Mouse (Mus musculus): Measurements from ENCODE around the gene Gapdh.
A peak's percentile ranks its signal among the peaks of the same experiment; 100 is the strongest.

Gene Gapdh

DNA sequence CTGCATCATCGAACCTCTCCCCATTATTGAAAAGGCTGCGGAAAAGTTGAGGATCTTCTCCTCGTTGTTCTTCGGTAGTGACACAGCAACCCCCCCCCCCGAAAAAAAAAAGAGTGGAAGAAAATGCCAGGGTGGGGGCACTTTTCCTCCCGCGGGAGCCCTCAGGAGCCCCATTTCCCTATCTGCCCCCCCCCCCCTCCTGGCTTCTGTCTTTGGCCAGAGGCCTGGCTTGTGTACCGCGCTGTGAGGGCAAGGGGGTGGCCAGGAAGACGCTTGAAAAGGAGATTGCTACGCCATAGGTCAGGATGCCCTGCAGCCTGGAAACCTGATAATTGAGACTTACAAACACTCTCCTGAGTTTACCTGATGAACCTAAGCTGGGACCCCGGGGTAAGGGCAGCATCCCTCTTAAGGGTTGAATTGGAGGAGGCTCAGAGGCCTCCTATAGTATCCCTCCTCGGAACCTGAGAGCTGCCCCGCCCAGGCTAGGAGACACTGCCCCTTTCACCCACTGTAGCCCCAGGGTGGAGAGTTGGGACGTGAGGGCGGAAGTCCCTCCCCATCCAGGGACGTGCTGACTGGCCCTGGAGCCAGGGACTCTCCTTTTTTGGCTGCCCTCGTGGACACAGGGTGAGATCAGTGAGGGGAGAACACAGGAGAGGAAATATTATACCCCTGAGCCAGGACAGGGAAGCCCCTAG, at the start of gene Gapdh:
Gene Gapdh, minus strand, starts transcription at position 417 of the 701 bp plus-strand sequence.
- DNase-seq: peak; percentile 81 to 88

- DNase-seq: peak; percentile 95 to 96
Observed at GRCm38 (mm10) chr6:125215148-125215954, 49.1 kb upstream of the Gapdh start, which contains the start of gene Vamp1. Gene Vamp1 (plus strand): TSS chr6:125215551.

- DNase-seq: no peak
Observed at GRCm38 (mm10) chr6:125213715-125214114, 47.4 kb upstream of the Gapdh start.

DNA sequence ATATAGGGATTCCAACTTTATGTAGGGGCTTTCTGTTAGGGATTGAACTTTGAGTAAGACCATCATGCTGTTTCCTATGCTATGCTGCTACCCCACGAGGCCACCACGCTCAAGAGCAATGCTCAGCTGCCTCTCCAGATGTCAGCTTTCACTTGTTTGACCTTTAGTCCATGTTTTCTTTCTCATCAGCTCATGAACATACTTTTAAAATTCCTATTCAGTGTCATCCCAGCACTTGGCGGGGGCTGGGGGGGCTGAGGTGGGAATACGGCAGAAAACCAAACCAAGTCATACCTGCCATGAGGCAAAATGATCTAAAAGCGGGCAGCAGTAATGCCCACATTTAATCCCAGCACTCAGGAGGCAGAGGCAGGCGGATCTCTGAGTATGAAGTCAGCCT, 46.9 kb upstream of the Gapdh start:
- DNase-seq: no peak

- no peak for DNase-seq
Observed at GRCm38 (mm10) chr6:125212621-125213020, 46.4 kb upstream of the Gapdh start.

DNA sequence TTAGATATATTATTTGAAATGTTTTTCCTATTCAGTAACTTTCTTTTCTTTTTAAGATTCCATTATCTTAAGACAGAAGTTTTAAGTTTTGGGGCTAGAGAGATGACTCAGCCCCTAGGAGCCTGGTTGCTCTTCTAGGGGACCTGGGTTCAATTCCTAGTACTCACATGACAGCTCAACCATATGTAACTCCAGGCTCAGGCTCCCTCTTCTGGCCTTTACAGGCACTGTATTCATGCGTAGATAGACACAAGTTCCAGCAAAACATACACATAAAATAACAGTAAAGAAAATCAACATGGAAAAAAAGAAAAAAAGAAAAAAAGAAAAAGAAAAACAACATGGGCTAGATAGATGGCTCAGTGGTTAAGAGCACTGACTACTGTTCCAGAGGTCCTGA, 44.2 kb upstream of the Gapdh start:
- DNase-seq: no peak

DNA sequence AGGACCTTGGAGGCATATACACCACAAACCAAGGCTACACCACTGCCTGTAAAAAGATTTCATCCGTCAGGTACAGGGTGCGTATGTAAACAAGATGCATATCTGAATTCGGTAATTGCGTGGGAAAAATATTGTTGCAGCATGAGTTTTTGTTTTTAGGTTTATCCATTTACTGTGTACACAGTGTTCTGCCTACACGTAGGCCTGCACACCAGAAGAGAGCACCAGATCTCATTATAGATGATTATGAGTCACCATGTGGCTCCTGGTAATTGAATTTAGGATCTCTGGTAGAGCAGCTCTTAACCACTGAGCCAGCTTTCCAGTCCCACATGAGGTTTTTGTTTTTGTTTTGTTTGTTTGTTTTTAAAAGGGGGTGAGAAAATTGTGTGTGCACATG, 30.9 kb upstream of the Gapdh start:
- no peak for DNase-seq

DNA sequence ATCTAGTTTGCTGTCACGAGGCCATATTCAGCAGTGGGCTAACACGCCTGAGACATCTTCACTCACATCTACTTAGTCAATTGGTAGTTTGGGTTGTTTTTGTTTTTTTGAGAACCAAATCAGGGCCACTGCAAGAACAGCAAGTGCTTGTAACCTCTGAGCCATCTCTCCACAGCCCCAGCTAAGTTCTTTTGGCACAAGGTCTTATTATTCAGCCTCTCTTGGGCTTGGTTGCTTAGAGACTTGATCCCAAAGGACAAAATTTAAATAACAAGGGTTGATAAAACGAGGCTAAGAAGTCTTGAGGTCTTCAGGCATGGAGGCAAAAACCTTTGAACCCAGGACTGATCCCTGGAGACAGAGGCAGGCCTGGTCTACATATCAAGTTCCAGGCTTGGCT, 30.0 kb upstream of the Gapdh start:
- no peak for DNase-seq

DNA sequence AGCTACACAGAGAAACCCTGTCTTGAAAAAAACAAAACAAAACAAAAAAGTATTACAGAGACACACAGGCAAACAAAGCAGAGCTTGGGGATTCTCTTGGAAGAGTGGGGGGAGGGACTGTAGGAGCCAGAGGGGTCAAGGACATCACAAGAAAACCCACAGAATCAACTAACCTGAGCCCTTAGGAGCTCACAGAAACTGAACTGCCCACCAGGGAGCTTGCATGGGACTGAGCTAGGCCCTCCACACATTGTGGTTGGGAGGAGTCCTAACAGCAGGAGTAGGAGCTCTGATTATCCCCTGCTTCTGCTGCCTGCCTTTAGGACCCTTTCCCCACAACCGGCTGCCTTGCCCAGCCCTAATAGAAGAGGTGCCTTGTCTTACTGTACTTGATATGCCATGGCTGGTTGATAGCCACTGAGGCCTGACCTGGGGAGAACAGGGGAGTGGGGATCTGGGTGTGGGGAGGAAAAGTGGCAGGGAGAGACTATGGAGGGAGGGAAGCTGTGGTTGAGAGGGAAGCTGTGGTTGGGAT, 29.3 kb upstream of the Gapdh start:
- no peak for DNase-seq

- DNase-seq: no peak
Observed at GRCm38 (mm10) chr6:125193390-125193789, 27.1 kb upstream of the Gapdh start.

DNA sequence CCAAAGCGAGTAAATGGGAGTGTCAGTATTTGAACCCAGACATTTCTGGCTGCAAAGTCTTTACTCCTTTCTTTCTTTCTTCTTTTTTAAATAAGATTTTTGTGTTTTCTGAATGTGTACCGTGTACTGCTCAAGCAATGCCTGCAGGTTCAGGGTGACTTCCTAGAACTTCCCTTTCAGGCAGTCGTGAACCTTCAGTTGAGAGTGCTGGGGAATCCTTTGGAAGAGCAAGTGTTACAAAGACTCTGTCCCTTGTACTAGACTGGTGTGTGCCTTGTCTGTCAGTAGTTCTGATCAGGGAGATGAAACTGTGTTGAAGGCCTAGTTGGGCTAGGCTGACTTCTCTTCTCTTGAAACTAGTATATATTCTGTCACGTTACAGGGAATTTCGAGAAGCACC, 26.6 kb upstream of the Gapdh start:
- no peak for DNase-seq

- peak; percentile 94 to 95 for DNase-seq
Observed at GRCm38 (mm10) chr6:125192016-125192714, 25.9 kb upstream of the Gapdh start.

DNA sequence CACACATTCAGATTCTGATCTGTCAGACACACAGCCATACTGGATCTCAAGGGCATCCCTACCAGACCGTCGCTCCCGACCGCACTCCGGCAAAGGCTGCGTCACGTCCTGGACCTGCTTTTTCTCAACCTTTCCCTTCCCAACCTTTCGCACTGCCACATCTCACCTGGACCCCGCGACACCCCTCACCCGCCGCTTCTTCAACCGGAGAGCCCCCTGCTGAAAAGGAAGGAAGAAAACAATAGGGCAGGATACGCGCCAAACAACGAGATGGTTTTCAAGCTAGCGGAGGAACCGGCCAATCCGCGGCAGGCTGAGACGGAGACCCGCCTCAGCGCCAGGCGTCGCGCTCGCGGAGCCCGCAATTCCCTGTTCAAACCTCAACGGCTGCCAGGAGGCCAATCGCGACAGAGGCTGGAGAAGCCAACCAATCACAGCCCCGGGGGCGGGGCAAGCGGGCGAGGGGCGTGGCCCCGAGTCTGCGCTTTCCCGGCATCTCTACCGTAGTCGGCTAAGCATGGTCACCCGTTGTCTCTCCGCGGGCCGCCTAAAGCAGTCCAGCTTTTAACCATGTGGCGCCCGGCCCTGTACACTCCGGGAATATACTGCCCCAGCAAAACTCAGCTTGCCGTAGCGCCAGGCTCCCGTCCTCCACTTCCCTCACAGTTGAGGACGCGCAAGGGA, 25.2 kb upstream of the Gapdh start, which contains the start of the genes Ncapd2 and Mrpl51:
Gene Ncapd2, minus strand, starts transcription at position 370 of the 684 bp plus-strand sequence.
Gene Mrpl51, plus strand, starts transcription at position 470 of the 684 bp plus-strand sequence.
- DNase-seq: peak; percentile 98

DNA sequence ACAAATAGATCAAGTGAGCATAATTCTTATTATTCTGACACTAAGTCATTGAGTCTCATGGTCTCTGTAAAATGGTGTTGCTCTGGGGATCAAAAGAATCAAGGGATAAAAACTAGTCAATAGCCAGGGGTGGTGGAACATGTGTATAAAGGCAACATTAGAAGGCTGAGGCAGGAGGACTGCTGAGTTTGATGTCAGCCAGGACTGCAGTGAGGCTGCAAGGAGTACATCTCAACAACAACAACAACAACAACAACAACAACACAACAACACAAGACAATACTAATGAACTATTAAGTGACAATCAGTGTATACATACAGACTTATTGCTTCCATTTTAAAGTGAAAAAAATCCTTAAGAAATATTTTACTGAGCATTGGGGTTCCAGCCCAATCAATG, 24.5 kb upstream of the Gapdh start:
- DNase-seq: no peak

DNA sequence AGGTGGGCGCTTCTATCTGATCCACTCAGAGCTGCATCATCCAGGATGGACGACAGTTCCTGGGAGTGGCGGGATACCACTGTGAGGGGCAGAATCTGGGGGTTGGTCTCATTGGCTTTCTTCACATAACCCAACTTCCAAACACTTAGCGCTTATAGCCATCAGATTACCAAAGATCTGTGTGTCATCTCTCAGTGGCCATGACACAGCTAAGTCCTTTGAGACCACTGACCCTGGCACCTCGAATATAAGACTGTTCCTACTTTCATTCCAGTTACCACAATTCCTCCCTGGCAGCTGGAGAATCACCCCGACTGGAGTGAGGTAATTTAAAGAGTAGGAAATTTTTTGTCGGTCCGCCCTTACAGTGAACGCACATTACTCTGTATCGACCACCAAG, 19.9 kb upstream of the Gapdh start:
- no peak for DNase-seq

DNA sequence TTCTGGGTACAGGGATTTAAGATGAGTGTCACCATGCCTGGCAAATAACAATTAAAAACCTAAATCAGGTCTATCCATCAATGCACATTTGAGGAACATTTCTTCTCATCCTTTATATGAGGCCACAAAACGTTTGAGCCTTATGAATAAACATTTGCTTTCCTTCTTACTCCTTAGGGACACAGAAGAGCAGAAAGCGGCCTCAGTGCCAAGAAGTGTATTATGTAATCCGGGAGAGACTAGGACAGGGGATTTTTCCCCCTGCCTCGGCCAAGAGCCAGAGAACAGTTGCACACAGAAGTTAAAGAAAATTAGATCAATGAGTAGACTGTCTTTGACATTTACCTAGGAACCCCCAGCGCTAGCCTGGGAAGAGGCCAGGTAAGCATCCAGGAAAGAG, 15.9 kb upstream of the Gapdh start:
- DNase-seq: no peak

DNA sequence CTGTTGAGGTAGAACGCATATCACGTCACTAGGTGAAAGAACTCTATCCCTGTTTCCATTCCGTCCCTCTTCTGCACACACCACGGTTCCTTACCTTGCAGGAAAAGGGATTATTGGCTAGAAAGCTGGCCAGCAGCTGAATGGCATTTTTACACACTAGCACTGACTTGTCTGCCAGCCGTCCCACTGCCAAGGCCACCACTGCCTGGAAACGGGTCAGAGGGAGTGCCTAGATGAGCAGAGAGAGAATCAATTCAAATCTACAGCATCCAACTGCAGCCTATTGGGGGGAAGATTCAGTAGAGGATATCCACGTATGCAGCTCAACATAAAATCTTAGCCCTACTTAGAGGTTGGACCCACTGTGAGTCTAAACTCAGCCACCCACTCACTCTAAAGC, 13.3 kb upstream of the Gapdh start:
- DNase-seq: no peak

GRCm38 (mm10) chr6:125175469-125175868, 9.2 kb upstream of the Gapdh start:
- DNase-seq: no peak

DNA sequence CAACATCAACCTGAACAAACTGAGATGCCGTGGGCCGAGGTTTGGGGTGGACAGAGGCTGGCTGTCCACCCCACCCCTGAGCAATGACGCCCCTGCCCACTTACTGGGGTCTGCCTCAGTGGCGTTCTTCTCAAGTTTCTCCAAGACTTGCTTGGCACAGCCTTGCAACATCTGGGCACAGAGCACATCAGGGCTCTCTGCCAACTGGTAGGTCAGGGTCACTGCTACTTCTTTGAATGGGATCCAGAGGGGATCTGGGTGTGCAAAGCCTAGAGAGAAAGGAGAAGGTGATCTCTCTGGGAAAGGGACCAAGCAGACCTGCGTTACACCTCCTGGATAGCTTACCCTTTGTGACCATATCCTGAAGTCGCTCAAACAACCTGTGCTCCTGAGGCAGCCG, 7.0 kb upstream of the Gapdh start:
- no peak for DNase-seq

DNA sequence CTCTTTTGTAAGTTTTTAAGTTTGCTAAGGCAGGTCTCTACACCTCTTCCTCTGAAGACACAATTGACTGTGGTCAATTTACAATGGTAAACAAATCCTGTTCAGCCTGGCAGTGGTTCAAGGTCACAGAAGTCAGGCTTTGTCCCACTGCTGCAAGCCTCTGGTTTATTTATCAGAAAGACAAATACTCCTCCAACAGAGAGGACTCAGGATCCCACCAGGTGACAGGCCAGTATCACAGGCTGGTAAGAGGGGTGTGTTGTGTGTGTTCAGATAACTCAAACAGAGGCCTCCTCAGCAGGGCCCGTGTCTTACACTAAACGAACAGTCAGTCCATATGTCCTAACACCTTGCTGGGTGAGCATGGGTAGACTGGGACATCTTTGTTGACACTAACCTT, 6.2 kb upstream of the Gapdh start:
- DNase-seq: no peak

DNA sequence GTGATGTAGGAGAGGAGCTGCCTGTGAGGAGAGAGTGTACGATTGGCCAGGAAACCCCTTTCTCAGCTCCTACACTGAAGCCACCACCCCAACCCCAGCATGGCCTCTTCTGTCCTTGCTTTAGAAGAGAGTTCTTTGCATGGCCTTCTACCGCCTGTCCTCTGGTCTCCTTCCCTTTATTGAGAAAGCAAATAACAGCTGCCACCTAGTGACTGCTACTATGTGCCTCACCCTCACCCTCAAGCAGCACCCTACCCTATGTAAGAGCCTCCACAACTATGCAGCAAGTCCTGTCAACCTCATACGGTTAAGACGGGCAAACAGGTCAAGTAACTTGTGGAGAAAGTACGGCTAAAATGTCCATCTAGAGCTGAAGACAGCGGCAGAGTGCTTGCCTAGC, 3.9 kb upstream of the Gapdh start:
- no peak for DNase-seq

DNA sequence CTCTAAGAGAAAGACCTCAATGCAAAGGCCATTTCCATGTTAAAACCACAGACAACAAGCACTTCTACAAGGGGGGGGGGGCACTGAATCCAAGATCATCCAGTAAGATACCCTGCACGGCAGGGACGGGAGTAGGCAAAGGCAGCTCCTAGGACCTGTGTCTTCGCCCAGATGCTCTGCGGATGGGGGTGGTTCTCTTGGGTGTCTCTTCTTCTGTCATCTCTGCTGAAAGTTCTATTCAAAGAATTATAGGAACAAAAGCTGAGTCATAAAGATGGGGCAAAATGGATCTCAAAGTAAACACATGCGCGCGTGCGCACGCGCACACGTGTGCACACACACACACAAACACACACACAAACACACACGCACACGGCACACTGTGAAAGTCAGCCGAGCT, 1.8 kb upstream of the Gapdh start:
- DNase-seq: no peak

Measured in lung, postnatal 4 days (tissue).